Mouse (Mus musculus) ES-E14 (cell line): ENCODE data around the gene Ntng1. TPM values are rescaled to one million over a fixed set of nuclear protein-coding genes. Genes with fewer than 3 reads are reported as not detected.

Experiments used
- DNase-seq: peaks from one replicate; pipeline ENCODE4 v3.0.0-alpha.2; 2013; ENCODE audit warnings: low read depth, low spot score
- H3K27ac ChIP-seq: 2 replicates; pipeline ENCODE4 v1.5.1; 2012; ENCODE audit warnings: low read depth, mild to moderate bottlenecking, low read length, moderate library complexity, mixed read lengths; ENCODE audit not compliant: poor library complexity, insufficient read depth, severe bottlenecking
- H3K36me3 ChIP-seq: 2 replicates; pipeline ENCODE4 v1.6.1; 2012; ENCODE audit warnings: mild to moderate bottlenecking, low read length, moderate library complexity, mixed read lengths; ENCODE audit not compliant: control insufficient read depth, poor library complexity, insufficient read depth, severe bottlenecking
- H3K4me1 ChIP-seq, 2 experiments: fragments of 150-350 bp in 1 of 2; sonication (generic) in 1 of 2; 2 replicates each; pipeline ENCODE4 v1.6.1; 2012; ENCODE audit warnings: low read length in 2 of 2, mild to moderate bottlenecking in 1 of 2, mixed read lengths in 1 of 2; ENCODE audit not compliant: control insufficient read depth in 2 of 2, insufficient read depth in 2 of 2, poor library complexity in 1 of 2
- H3K4me3 ChIP-seq, 2 experiments: fragments of 150-350 bp in 1 of 2; sonication (generic) in 1 of 2; 2 replicates each; pipeline ENCODE4 v1.5.1; 2012; ENCODE audit warnings: low read length in 2 of 2, low read depth in 1 of 2, mild to moderate bottlenecking in 1 of 2, mixed read lengths in 1 of 2; ENCODE audit not compliant: insufficient read depth in 1 of 2, poor library complexity in 1 of 2, severe bottlenecking in 1 of 2
- H3K9ac ChIP-seq: 2 replicates; pipeline ENCODE4 v1.6.1; 2012; ENCODE audit warnings: low read depth, mild to moderate bottlenecking, low read length, mixed read lengths; ENCODE audit not compliant: poor library complexity, insufficient read depth, severe bottlenecking
- H3K9me3 ChIP-seq: fragments of 150-350 bp; sonication (generic); 2 replicates; pipeline ENCODE4 v1.6.1; 2012; ENCODE audit warnings: low read depth, mild to moderate bottlenecking, low read length; ENCODE audit not compliant: control insufficient read depth, insufficient read depth
- CHD2 ChIP-seq: IDR thresholded peaks from 2 replicates; pipeline ENCODE4 v1.6.1; 2014; ENCODE audit warnings: mild to moderate bottlenecking, low read depth, low read length, inconsistent platforms
- HCFC1 ChIP-seq: IDR thresholded peaks from 2 replicates; pipeline ENCODE4 v1.6.1; 2012; ENCODE audit warnings: low read length, inconsistent platforms, borderline replicate concordance; ENCODE audit not compliant: insufficient read depth
- MAFK ChIP-seq: IDR thresholded peaks from 2 replicates; pipeline ENCODE4 v1.6.1; 2014; ENCODE audit warnings: mild to moderate bottlenecking, low read depth, low read length, inconsistent platforms; ENCODE audit not compliant: insufficient read depth
- ZC3H11A ChIP-seq: IDR thresholded peaks from 2 replicates; pipeline ENCODE4 v1.6.1; 2012; ENCODE audit warnings: low read depth, mild to moderate bottlenecking, inconsistent platforms, low read length, borderline replicate concordance
- ZNF384 ChIP-seq: IDR thresholded peaks from 2 replicates; pipeline ENCODE4 v1.6.1; 2012; ENCODE audit warnings: low read depth, low read length, inconsistent platforms
- in situ Hi-C, 2 experiments: fragments of 600-800 bp; cut with MboI; formaldehyde crosslinking; loops; one replicate each; pipeline ENCODE4 v1.15.1; 2025; ENCODE audit warnings: low sequenced_read_pairs in 2 of 2, inconsistent platforms in 1 of 2; ENCODE audit not compliant: unreplicated experiment in 2 of 2
- total RNA-seq: library from RNA; depleted of rRNA; stranded (reverse); fragments of 300-350 nt; gene quantifications from 2 replicates; pipeline ENCODE4 v1.2.3, GENCODE M21; 2012

The Ntng1 gene
- total RNA-seq, 1 experiment: not detected

- DNase-seq: no peak
- no peaks in the 10 kb centered on the region for H3K36me3 ChIP-seq
- H3K9me3 ChIP-seq: no peaks in the 10 kb centered on the region
- no peak overlapping the region for H3K9ac ChIP-seq
- no peak overlapping the region for H3K27ac ChIP-seq
- in situ Hi-C loops: no loop called here
- H3K4me3 ChIP-seq: no peak overlapping the region
- no peaks in the 10 kb centered on the region for H3K4me1 ChIP-seq
- TF ChIP-seq HCFC1: no peak
- TF ChIP-seq ZNF384: no peak
- TF ChIP-seq ZC3H11A: no peak
- no peak for TF ChIP-seq MAFK
- no peak for TF ChIP-seq CHD2
Observed at GRCm38 (mm10) chr3:109783231-109783630, 360.6 kb downstream of the Ntng1 start.

GRCm38 (mm10) chr3:109782289-109782951, 361.4 kb downstream of the Ntng1 start:
- H3K9ac ChIP-seq: 0 out of 2 replicates have a peak overlapping the region, but pooled peaks have one; percentile 13
- H3K4me3 ChIP-seq: peak overlapping the region; percentile 44 to 51; a peak in 3 of 4 replicates
- no peak overlapping the region for H3K27ac ChIP-seq
- TF ChIP-seq MAFK (no peak), HCFC1 (no peak), CHD2 (no peak), ZNF384 (no peak), ZC3H11A (no peak)
- no peaks in the 10 kb centered on the region for H3K4me1 ChIP-seq
- in situ Hi-C loops: no loop called here
- H3K9me3 ChIP-seq: no peaks in the 10 kb centered on the region
- no peaks in the 10 kb centered on the region for H3K36me3 ChIP-seq
- peak; percentile 59 for DNase-seq

GRCm38 (mm10) chr3:109781917-109782288, 361.9 kb downstream of the Ntng1 start:
- Histone ChIP-seq H3K36me3 (no peaks in the 10 kb centered on the region), H3K9ac (no peak overlapping the region), H3K4me3 (no peak overlapping the region), H3K27ac (no peak overlapping the region), H3K4me1 (no peaks in the 10 kb centered on the region), H3K9me3 (no peaks in the 10 kb centered on the region)
- no peak for DNase-seq
- no peak for TF ChIP-seq HCFC1
- TF ChIP-seq ZC3H11A: no peak
- in situ Hi-C loops: no loop called here

GRCm38 (mm10) chr3:109775200-109775599, 368.6 kb downstream of the Ntng1 start:
- no peaks in the 10 kb centered on the region for H3K9me3 ChIP-seq
- in situ Hi-C loops: no loop called here
- no peak overlapping the region for H3K27ac ChIP-seq
- no peak for TF ChIP-seq ZNF384
- H3K4me3 ChIP-seq: no peak overlapping the region
- no peaks in the 10 kb centered on the region for H3K4me1 ChIP-seq
- H3K36me3 ChIP-seq: no peaks in the 10 kb centered on the region
- DNase-seq: no peak
- H3K9ac ChIP-seq: no peak overlapping the region

- no peak overlapping the region for H3K4me3 ChIP-seq
- no peak overlapping the region for H3K9ac ChIP-seq
- DNase-seq: no peak
Observed at GRCm38 (mm10) chr3:109772120-109772519, 371.7 kb downstream of the Ntng1 start.

More at GRCm38 (mm10) chr3:109772120-109772519, 371.7 kb downstream of the Ntng1 start:
- Histone ChIP-seq H3K27ac (no peak overlapping the region), H3K9me3 (no peaks in the 10 kb centered on the region), H3K4me1 (no peaks in the 10 kb centered on the region), H3K36me3 (no peaks in the 10 kb centered on the region)
- in situ Hi-C loops: no loop called here
- TF ChIP-seq CHD2: no peak
- no peak for TF ChIP-seq MAFK
- no peak for TF ChIP-seq ZNF384
- no peak for TF ChIP-seq ZC3H11A
- no peak for TF ChIP-seq HCFC1
